Comparison of ENCODE assay signal across 24 mouse cellular contexts in the genomic region with DNA sequence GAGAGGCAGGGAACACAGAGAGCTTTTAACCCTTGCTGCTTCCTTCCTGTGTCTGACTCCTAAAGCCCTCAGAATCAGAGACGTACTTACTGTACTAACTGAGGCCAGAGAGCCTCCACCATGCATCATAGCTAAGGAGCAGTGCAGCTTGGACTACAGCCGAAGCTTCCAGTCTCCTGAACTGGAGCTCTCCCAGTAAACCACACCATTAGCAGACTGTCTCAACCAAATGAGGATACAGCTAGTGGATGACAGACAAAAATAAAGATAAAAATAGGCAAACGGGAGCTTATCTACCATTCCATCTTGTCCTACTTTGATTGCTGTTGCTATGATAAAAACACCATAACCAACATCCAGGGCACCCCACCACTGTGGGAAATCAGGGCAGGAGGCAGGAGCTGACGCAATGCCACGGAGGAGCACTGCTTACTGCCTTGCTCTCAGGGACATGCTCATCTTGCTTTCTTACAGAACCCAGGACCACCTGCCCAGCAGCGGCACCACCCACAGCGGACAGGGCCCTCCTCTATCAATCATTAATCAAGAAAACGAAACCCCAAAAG. TPM values are rescaled to one million over a fixed set of nuclear protein-coding genes. Genes with fewer than 3 reads are reported as not detected.
A peak's percentile ranks its signal among the peaks of the same experiment; 100 is the strongest.
DNase-seq lines count a peak whose midpoint lies in the region; ATAC-seq and TF ChIP-seq lines count a peak whose summit lies in the region.
"Had no signal": no experiment of that assay in that cellular context is flagged by ENCODE, and none has a peak within 500 bp of the region (broad histone marks: within the 10 kb centered on the region; RNA-seq: fewer than 3 reads in every experiment).

No protein-coding gene starts in this region.

- no peaks in the 10 kb centered on the region for H3K36me3 ChIP-seq in heart, postnatal 0 days (replicated peaks; ENCODE audit: control insufficient read depth, insufficient read depth, low read length)
- H3K36me3 ChIP-seq in heart, adult 2 months (ENCODE audit: control insufficient read depth, insufficient read depth, low read length) = peaks cover 22% of the 10 kb centered on the region
- H3K36me3 ChIP-seq in megakaryocyte, embryonic 14.5 days (replicated peaks; ENCODE audit: low read length) = peaks cover 38% of the 10 kb centered on the region
- H3K36me3 ChIP-seq in hindbrain, embryonic 13.5 days = no peaks in the 10 kb centered on the region
- H3K36me3 ChIP-seq: heart, embryonic 10.5 days; intestine, embryonic 15.5 days; neural tube, embryonic 13.5 days had no signal

- WGBS in heart, postnatal 0 days = 77% methylated on average over 8 of the region's 8 CpGs
- WGBS in heart, adult 2 months = 72% methylated on average over 8 of the region's 8 CpGs
- 84% methylated on average over 8 of the region's 8 CpGs for WGBS in hindbrain, embryonic 13.5 days

- H3K9me3 ChIP-seq in heart, postnatal 0 days (replicated peaks; ENCODE audit: control insufficient read depth, low read length) = no peaks in the 10 kb centered on the region
- H3K9me3 ChIP-seq in megakaryocyte, embryonic 14.5 days = peaks cover 3% of the 10 kb centered on the region; the same call in 1 of the 2 replicates
- H3K9me3 ChIP-seq in hindbrain, embryonic 13.5 days = no peaks in the 10 kb centered on the region
- H3K9me3 ChIP-seq: heart, embryonic 10.5 days; intestine, embryonic 15.5 days; neural tube, embryonic 13.5 days had no signal

- peaks cover 39% of the 10 kb centered on the region for H3K4me1 ChIP-seq in heart, postnatal 0 days (ENCODE audit: control insufficient read depth, insufficient read depth)
- H3K4me1 ChIP-seq in heart, adult 2 months (ENCODE audit: control insufficient read depth, insufficient read depth, low read length) = peaks cover 19% of the 10 kb centered on the region
- H3K4me1 ChIP-seq in megakaryocyte, embryonic 14.5 days = peaks cover 49% of the 10 kb centered on the region
- peaks cover 29% of the 10 kb centered on the region for H3K4me1 ChIP-seq in hindbrain, embryonic 13.5 days (replicated peaks)

- intact Hi-C loops in heart, adult 2 months (cut with DNase I) = no loop called here

- no peak for TF ChIP-seq CTCF in heart, postnatal 0 days (IDR thresholded peaks at IDR 0.05; ENCODE audit: low read depth)
- no peak for TF ChIP-seq CTCF in heart, adult 2 months (IDR thresholded peaks at IDR 0.05)

- no peak for TF ChIP-seq POLR2A in heart, adult 2 months (IDR thresholded peaks at IDR 0.05; ENCODE audit: insufficient read depth, low read depth, low read length)

- H3K4me2 ChIP-seq in heart, postnatal 0 days (ENCODE audit: low read depth, low read length) = no peak overlapping the region
- H3K4me2 ChIP-seq in hindbrain, embryonic 13.5 days = no peak overlapping the region
- H3K4me2 ChIP-seq: intestine, embryonic 15.5 days; neural tube, embryonic 13.5 days had no signal

- H3K9ac ChIP-seq in heart, postnatal 0 days (replicated peaks; ENCODE audit: low read depth, low read length) = no peak overlapping the region
- H3K9ac ChIP-seq in heart, adult 2 months (ENCODE audit: low read depth, low read length) = no peak overlapping the region
- no peak overlapping the region for H3K9ac ChIP-seq in hindbrain, embryonic 13.5 days
- H3K9ac ChIP-seq: intestine, embryonic 15.5 days; neural tube, embryonic 13.5 days had no signal

- H3K27me3 ChIP-seq in heart, postnatal 0 days (ENCODE audit: control insufficient read depth, insufficient read depth, low read length) = no peaks in the 10 kb centered on the region
- no peaks in the 10 kb centered on the region for H3K27me3 ChIP-seq in heart, adult 2 months (ENCODE audit: control insufficient read depth, insufficient read depth, low read length)
- H3K27me3 ChIP-seq in megakaryocyte, embryonic 14.5 days (replicated peaks) = no peaks in the 10 kb centered on the region
- H3K27me3 ChIP-seq in hindbrain, embryonic 13.5 days = no peaks in the 10 kb centered on the region
- H3K27me3 ChIP-seq: intestine, embryonic 15.5 days; neural tube, embryonic 13.5 days had no signal

- ATAC-seq in heart, postnatal 0 days (ENCODE audit: insufficient read depth, low read depth) = no peak
- ATAC-seq in megakaryocyte, adult 5-6 weeks (ENCODE audit: poor library complexity, severe bottlenecking) = no peak
- ATAC-seq in common myeloid progenitor, adult 5-6 weeks (replicated peaks; ENCODE audit: low read depth, poor library complexity, severe bottlenecking) = peak; percentile 37; the same call in 1 of the 2 replicates
- ATAC-seq in hindbrain, embryonic 13.5 days (ENCODE audit: low FRiP score) = no peak
- ATAC-seq: forebrain, embryonic 14.5 days; hindbrain, embryonic 16.5 days; intestine, embryonic 15.5 days; lung, postnatal 0 days had no signal

- H3K27ac ChIP-seq in heart, postnatal 0 days (ENCODE audit: low read depth) = peak overlapping the region; percentile 8; the same call in 1 of the 2 replicates
- no peak overlapping the region for H3K27ac ChIP-seq in heart, adult 2 months
- H3K27ac ChIP-seq in hindbrain, embryonic 13.5 days = no peak overlapping the region
- H3K27ac ChIP-seq: heart, embryonic 10.5 days; intestine, embryonic 15.5 days; left cerebral cortex, adult 2 months; macrophage; neural tube, embryonic 13.5 days had no signal

- H3K4me3 ChIP-seq in heart, postnatal 0 days (ENCODE audit: low read depth, low read length) = no peak overlapping the region
- no peak overlapping the region for H3K4me3 ChIP-seq in heart, adult 2 months
- peak overlapping the region; percentile 35 for H3K4me3 ChIP-seq in megakaryocyte, embryonic 14.5 days (replicated peaks)
- no peak overlapping the region for H3K4me3 ChIP-seq in hindbrain, embryonic 13.5 days
- H3K4me3 ChIP-seq: heart, embryonic 10.5 days; intestine, embryonic 15.5 days; left cerebral cortex, adult 2 months; myocyte; neural tube, embryonic 13.5 days had no signal

- no peak for DNase-seq in heart, postnatal 0 days (ENCODE audit: low spot score)
- no peak for DNase-seq in heart, adult 2 months
- DNase-seq in cerebellum, adult 11-12 months = no peak
- DNase-seq: cerebellum, adult 8-10 months; gastrocnemius, postnatal 25 days; kidney, adult 9 months; kidney, postnatal 25 days; midbrain, embryonic 14.5 days; retina, postnatal 1 day; right cerebral cortex, postnatal 25 days; thymus, postnatal 14 days had no signal

- TF ChIP-seq EP300 in heart, postnatal 0 days (IDR thresholded peaks at IDR 0.05; ENCODE audit: low read depth) = no peak
- no peak for TF ChIP-seq EP300 in heart, adult 2 months (IDR thresholded peaks at IDR 0.05; ENCODE audit: insufficient read depth, low read depth, low read length)

- peaks cover 3% of the 10 kb centered on the region; the same call in 1 of the 2 replicates for H3K79me2 ChIP-seq in heart, adult 2 months (replicated peaks; ENCODE audit: control insufficient read depth, insufficient read depth, low read length)

RNA-seq across cellular contexts. Expression of gene Arhgap21, which starts 35.9 kb away (rescaled TPM):
- 66.7 and 77.3 TPM in 2 replicates for total RNA-seq in heart, postnatal 0 days (2014; rRNA removed; ENCODE audit: low replicate concordance)
- 10.1 and 11.4 TPM in 2 replicates for polyA plus RNA-seq in heart, postnatal 0 days (2015; fragmentation: Nextera tagmentation; extraction: Ambion mirVana)
- 10 to 100 TPM; 65.2 to 74.5 TPM for total RNA-seq in heart, adult 2 months (2021)
- polyA plus RNA-seq in heart, adult 2 months (2012; rRNA removed) = 18.1 and 27.9 TPM in 2 replicates
- polyA plus RNA-seq in megakaryocyte, embryonic 14.5 days (2012; ENCODE audit: insufficient read depth, low replicate concordance) = 11.2 and 17.6 TPM in 2 replicates
- total RNA-seq in megakaryocyte, adult 5-6 weeks (2015) = 17.3 and 17.7 TPM in 2 replicates
- 11.4 and 26.1 TPM in 2 replicates for total RNA-seq in megakaryocyte, adult 5-6 weeks (2017)
- 62.4 and 102 TPM in 2 replicates for total RNA-seq in common myeloid progenitor, adult 5-6 weeks (2017)
- 35.6 and 41.1 TPM in 2 replicates for polyA plus RNA-seq in hindbrain, embryonic 13.5 days (2015; fragmentation: Nextera tagmentation; extraction: Ambion mirVana)
